ENCODE assay signal across 19 mouse cellular contexts in the genomic region with DNA sequence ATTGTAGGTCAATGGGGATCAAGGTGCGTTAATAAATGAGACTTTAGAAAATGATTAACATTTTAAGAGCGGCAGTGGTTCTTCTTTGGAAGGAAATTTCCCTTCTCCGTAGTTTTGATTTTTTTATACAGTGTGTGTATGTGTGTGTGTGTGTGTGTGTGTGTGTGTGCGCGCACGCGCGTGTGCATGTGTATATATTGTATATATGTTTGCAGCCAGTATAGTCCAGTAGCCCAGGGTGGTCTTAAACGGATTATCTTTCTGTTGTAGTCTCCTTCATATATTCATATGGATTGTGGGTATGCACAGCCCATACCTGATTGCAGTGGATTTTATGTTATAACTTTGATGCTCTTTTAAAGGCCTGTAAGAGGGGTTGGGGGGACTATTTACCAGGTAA.
"Had no signal": no experiment of that assay in that cellular context is flagged by ENCODE, and none has a peak within 500 bp of the region (broad histone marks: within the 10 kb centered on the region; RNA-seq: fewer than 3 reads in every experiment).

No protein-coding gene starts in this region.

- DNase-seq: kidney, adult 18-20 months; kidney, postnatal 14 days; kidney, postnatal 4 days; left cerebral cortex, postnatal 4 days; liver, postnatal 0 days; lung, embryonic 14.5 days; right cerebral cortex, postnatal 25 days; spleen, adult 18-20 months; thymus, adult 18-20 months; thymus, postnatal 36 days had no signal

- H3K9ac ChIP-seq: limb, embryonic 12.5 days; limb, embryonic 15.5 days; liver, embryonic 14.5 days; liver, postnatal 0 days; lung, embryonic 14.5 days; neural tube, embryonic 13.5 days; stomach, embryonic 15.5 days had no signal

- H3K9me3 ChIP-seq: limb, embryonic 12.5 days; limb, embryonic 15.5 days; neural tube, embryonic 13.5 days; stomach, embryonic 15.5 days had no signal

- H3K27ac ChIP-seq: limb, embryonic 12.5 days; limb, embryonic 15.5 days; liver, embryonic 14.5 days; macrophage; neural tube, embryonic 13.5 days; stomach, embryonic 15.5 days had no signal

- ATAC-seq: liver, postnatal 0 days; lung, postnatal 0 days had no signal

- H3K4me2 ChIP-seq: limb, embryonic 12.5 days; limb, embryonic 15.5 days; liver, embryonic 11.5 days; lung, embryonic 14.5 days; neural tube, embryonic 13.5 days; stomach, embryonic 15.5 days had no signal

- H3K4me1 ChIP-seq: limb, embryonic 12.5 days; limb, embryonic 15.5 days; neural tube, embryonic 13.5 days; stomach, embryonic 15.5 days had no signal

- H3K4me3 ChIP-seq: limb, embryonic 12.5 days; limb, embryonic 15.5 days; myocyte; neural tube, embryonic 13.5 days; stomach, embryonic 15.5 days had no signal

- H3K27me3 ChIP-seq: limb, embryonic 12.5 days; limb, embryonic 15.5 days; neural tube, embryonic 13.5 days; stomach, embryonic 15.5 days had no signal

- H3K36me3 ChIP-seq: limb, embryonic 12.5 days; limb, embryonic 15.5 days; neural tube, embryonic 13.5 days; stomach, embryonic 15.5 days had no signal
